Mouse (Mus musculus) spleen, adult 2 months (tissue): ENCODE data around the gene Larp4b.

Experiments
- CTCF ChIP-seq: fragments of 200-500 bp; IDR thresholded peaks from 2 replicates; pipeline ENCODE4 v1.5.1; 2011; ENCODE audit warnings: mild to moderate bottlenecking, inconsistent platforms; ENCODE audit not compliant: insufficient read depth, insufficient read length, insufficient replicate concordance; ENCODE audit errors: extremely low read depth
- POLR2A ChIP-seq: fragments of 200-500 bp; IDR thresholded peaks from 2 replicates; pipeline ENCODE4 v1.6.1; 2011; ENCODE audit warnings: low read depth, low read length, inconsistent platforms

DNA sequence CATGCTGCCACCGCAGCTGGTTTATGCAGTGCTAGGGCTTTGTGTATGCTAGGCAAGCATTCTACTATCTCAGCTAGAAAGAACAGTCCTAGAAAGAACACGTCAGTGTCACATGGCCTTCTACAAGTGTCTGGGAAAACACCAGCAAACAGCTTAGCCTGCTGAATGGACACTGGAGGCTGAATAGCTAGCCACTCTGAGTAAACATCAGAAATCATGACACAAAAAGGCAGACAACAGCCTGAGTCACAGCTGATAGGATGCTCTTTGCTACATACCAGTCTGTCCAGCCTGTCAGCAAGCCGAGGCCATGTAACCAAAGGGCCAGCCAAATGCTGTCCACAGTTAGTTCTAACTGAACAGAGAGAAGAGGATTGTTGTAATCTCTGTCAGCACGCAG is 32.3 kb upstream of the Larp4b start:
- TF ChIP-seq CTCF, result no peak
- TF ChIP-seq POLR2A, result no peak
